Mouse (Mus musculus): ENCODE measurements around the gene Gm4565.
"Not testable (repeated sequence)": the region's sequence is repeated elsewhere in the genome, so short reads cannot be mapped to it uniquely, and the experiment has no call there.

The Gm4565 gene

GRCm38 (mm10) chr7:22588027-22588426, at the start of gene Gm4565:
Gene Gm4565 (minus strand): TSS chr7:22588127.
- DNase-seq: not testable (repeated sequence)

- not testable (repeated sequence) for DNase-seq
Observed at GRCm38 (mm10) chr7:22565243-22565642, 22.7 kb downstream of the Gm4565 start, which contains the start of gene Gm4201. Gene Gm4201 (minus strand): TSS chr7:22565343.

DNA sequence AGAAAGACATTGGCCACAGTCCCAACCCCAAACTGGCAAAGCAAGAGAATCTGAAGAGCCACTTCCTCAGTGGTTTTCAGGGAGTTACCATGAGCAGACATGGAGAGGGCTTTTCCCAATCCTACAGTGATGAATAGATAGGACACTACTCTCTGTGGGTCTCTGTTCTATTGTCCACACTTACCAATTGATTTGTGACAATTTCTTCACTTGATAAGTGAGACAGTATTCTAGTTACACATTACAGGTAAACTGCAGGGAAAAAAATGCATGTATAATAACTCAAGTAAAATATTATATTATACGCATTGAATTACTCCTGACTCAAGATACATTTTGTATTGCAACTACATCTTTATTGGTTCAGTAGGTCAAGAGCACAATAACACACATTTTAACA, 53.1 kb downstream of the Gm4565 start, which contains the start of gene Gm8677:
Gene Gm8677 (minus strand): TSS at position 101 of the 400 bp plus-strand sequence.
- not testable (repeated sequence) for DNase-seq
